Mouse (Mus musculus) liver, embryonic 16.5 days (tissue): ENCODE measurements around the gene Usp22. TPM values are rescaled to one million over a fixed set of nuclear protein-coding genes. Genes with fewer than 3 reads are reported as not detected.

Experiments
- ATAC-seq: fragments of 200-750 bp; cut with Nextera tagmentation; 2 replicates; pipeline ENCODE4 v1.8.0; 2017; ENCODE audit warnings: low read depth, mild to moderate bottlenecking, moderate number of reproducible peaks, moderate library complexity
- H3K27ac ChIP-seq: fragments of 300-500 bp; sonication (generic); 2 replicates; pipeline ENCODE4 v1.5.1; 2014; ENCODE audit warnings: mild to moderate bottlenecking, low read length
- H3K27me3 ChIP-seq: fragments of 300-500 bp; sonication (generic); 2 replicates; pipeline ENCODE4 v1.6.1; 2014; ENCODE audit warnings: low read depth, low read length, mixed read lengths; ENCODE audit not compliant: control insufficient read depth, insufficient read depth
- H3K36me3 ChIP-seq: fragments of 300-500 bp; sonication (generic); 2 replicates; pipeline ENCODE4 v1.6.1; 2014; ENCODE audit warnings: mild to moderate bottlenecking; ENCODE audit not compliant: control insufficient read depth, insufficient read depth
- H3K4me1 ChIP-seq: fragments of 300-500 bp; sonication (generic); 2 replicates; pipeline ENCODE4 v1.6.1; 2014; ENCODE audit warnings: low read depth, low read length, mixed read lengths; ENCODE audit not compliant: control insufficient read depth
- H3K4me2 ChIP-seq: fragments of 300-500 bp; sonication (generic); 2 replicates; pipeline ENCODE4 v1.6.1; 2014; ENCODE audit warnings: low read depth, low read length, mixed read lengths
- H3K4me3 ChIP-seq: fragments of 300-500 bp; sonication (generic); 2 replicates; pipeline ENCODE4 v1.5.1; 2014; ENCODE audit warnings: low read depth, mild to moderate bottlenecking, low read length
- H3K9ac ChIP-seq: fragments of 300-500 bp; sonication (generic); 2 replicates; pipeline ENCODE4 v1.6.1; 2014; ENCODE audit warnings: low read depth, low read length
- H3K9me3 ChIP-seq: fragments of 300-500 bp; sonication (generic); replicated peaks from 2 replicates; pipeline ENCODE4 v1.6.1; 2016; ENCODE audit warnings: low read length; ENCODE audit not compliant: control insufficient read depth
- WGBS: fragments of 180-500 bp; shearing (Covaris S2); extraction: QIAGEN DNeasy Blood & Tissue Kit; methylation state at CpG from one replicate; pipeline ENCODE4 v1.1.7; 2014; ENCODE audit not compliant: insufficient replicate concordance; 5-methylcytosine and 5-hydroxymethylcytosine counted together
- polyA plus RNA-seq: library from polyadenylated mRNA; unstranded; fragments of >200 nt; fragmentation: Nextera tagmentation; extraction: Ambion mirVana; gene quantifications from 2 replicates; pipeline ENCODE4 v1.2.1, GENCODE M21; 2015

Usp22 gene
- polyA plus RNA-seq, 1 experiment from 2014 or later = 19.5 TPM

DNA sequence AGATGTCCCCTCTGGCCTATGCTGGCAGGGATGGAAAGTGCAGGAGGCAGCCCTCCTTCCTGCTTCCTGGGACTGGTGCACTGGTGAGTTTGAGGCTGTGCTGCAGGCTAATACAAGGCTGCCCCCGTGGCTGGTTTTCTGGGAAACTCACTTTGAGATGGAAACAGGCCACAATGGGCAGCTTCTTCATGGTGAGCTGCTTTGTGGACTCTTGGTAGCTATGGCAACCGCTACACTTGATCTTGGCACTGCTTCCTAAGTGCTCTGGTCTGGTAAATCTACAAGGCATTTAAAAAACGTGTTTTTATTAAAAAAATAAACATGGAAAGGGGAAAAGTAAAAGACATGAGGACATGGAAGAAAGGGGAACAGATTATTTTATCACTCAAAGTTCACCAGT is 16.7 kb downstream of the Usp22 start:
- WGBS = 62% methylated on average over 3 of the region's 3 CpGs
- H3K9me3 ChIP-seq = no peaks in the 10 kb centered on the region
- H3K36me3 ChIP-seq = peaks cover 17% of the 10 kb centered on the region; the same call in 1 of the 2 replicates

DNA sequence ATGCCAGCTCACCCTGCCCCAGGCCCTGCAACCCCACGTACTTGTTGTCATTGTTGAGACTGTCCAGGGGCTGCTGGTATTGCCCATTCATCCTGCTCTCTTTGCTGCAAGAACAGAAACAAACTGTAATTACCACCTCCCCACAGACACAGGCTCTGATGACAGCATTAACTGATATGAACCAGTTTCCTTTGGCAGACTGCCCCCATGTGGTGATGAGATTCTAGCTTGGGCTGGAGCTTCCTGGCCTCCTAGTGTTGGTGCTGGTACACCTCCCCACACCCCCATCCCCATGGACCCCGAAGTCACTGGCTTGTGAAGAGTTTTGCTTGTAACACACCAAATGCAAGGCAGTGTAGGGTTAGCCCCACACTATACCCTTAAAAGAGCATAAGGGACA is 19.1 kb downstream of the Usp22 start:
- Histone ChIP-seq H3K4me2 (no peak overlapping the region), H3K27ac (no peak overlapping the region), H3K9me3 (no peaks in the 10 kb centered on the region), H3K4me1 (no peaks in the 10 kb centered on the region), H3K27me3 (no peaks in the 10 kb centered on the region), H3K36me3 (peaks cover 6% of the 10 kb centered on the region; the same call in 1 of the 2 replicates), H3K4me3 (no peak overlapping the region), H3K9ac (no peak overlapping the region)
- 46% methylated on average over 2 of the region's 2 CpGs for WGBS
- ATAC-seq = no peak

More for the DNA sequence above, 16.7 kb downstream of the Usp22 start:
- Histone ChIP-seq H3K9ac (no peak overlapping the region), H3K27me3 (no peaks in the 10 kb centered on the region), H3K4me3 (no peak overlapping the region), H3K4me2 (no peak overlapping the region), H3K4me1 (no peaks in the 10 kb centered on the region), H3K27ac (no peak overlapping the region)
- ATAC-seq = no peak

DNA sequence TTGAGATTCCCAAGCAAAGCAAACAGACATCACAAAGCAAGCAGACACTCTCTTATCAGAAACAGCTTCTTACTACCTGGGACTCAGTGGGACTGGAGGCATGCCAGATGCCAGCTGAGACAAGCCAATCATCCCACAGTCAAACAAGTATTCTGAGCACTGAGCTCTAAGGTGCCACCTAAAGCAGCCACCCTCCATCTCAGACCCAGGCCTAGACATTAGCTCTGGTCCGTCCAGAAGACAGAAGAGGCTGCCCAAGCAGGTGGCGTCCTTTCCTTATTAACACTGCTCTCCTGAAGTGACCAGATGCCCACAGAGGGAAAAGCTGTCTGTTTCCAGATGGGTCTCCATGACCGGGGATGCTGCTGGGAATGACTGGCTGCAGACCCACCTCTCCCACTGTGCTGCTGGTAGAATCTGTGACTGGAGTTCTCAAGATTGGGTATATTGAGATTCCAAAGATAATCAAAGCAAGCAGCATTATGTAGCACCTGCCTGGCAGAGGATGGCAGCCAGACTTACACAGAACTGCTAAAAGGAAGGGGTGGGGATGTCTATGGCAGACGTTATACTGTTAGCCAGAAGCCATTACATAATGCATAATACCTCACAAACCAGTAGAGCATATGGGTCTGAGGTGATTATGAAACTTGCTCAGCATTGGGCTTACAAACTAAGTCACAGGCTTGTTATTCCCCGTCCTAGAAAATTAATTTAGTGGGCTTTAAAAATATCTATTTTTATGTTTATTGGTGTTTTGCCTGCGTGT is 24.4 kb downstream of the Usp22 start:
- Histone ChIP-seq H3K27me3 (no peaks in the 10 kb centered on the region; the same call in 1 of the 2 replicates), H3K4me3 (no peak overlapping the region), H3K9me3 (no peaks in the 10 kb centered on the region), H3K36me3 (peaks cover 3% of the 10 kb centered on the region; the same call in 1 of the 2 replicates), H3K4me2 (no peak overlapping the region), H3K4me1 (no peaks in the 10 kb centered on the region), H3K9ac (no peak overlapping the region), H3K27ac (no peak overlapping the region)
- ATAC-seq = no peak
- 47% methylated on average over 6 of the region's 6 CpGs for WGBS

DNA sequence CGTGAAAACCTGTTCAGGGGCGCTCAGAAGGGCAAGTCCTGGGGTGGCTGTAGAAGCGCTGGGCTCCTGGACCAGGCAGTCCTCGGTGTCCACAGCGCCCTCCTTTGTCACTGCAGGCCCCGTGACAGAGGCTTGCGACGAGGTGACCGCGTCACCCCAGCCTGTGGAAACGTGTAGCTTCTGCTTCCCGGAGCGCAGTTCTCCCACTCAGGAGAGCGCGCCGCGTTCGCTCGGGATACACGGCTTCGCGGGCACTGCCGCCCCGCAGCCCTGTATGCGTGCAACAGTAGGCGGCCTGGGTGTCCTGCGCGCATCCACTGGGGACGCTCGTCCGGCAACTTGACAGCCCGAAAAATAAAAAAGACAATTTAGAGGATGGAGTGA is 27.6 kb downstream of the Usp22 start:
- H3K9me3 ChIP-seq = no peaks in the 10 kb centered on the region
- H3K4me2 ChIP-seq = peak overlapping the region; percentile 50
- H3K36me3 ChIP-seq = no peaks in the 10 kb centered on the region
- ATAC-seq = peak; percentile 41; the same call in 1 of the 2 replicates
- H3K4me3 ChIP-seq = peak overlapping the region; percentile 30
- WGBS = 24% methylated on average over 32 of the region's 32 CpGs
- H3K9ac ChIP-seq = no peak overlapping the region
- no peak overlapping the region for H3K27ac ChIP-seq
- H3K4me1 ChIP-seq = no peaks in the 10 kb centered on the region
- peaks cover 2% of the 10 kb centered on the region; the same call in 1 of the 2 replicates for H3K27me3 ChIP-seq

DNA sequence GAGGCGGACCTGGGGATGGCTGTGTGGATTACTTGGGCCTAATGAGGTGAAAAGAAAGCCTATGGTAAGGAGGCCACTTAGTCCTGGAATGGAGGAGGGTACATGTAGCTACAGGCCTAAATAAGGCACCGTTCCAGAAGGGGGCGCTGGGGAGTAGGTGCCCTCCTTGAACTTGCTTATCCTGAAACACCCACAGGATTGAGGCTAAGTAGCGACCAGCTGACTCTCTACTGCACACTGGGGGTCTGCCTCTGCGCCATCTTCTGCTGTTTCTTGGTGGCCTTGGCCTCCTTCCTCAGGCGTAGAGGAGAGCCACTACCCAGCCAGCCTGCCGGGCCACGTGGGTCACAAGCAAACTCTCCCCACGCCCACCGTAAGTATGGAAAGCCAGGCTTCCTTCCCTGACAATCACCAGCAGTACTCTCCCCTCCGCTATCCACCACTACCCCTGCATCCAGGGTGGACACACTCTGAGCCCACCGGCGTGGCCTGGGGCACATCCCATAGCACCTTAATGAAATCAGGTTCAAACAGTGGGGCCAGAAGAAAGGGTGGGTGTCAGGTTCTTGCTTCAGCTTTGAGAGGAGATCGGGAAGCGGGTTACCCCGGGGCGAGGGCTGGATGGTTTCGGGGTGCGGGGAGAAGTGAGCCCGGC is 28.1 kb downstream of the Usp22 start:
- ATAC-seq = no peak
- Histone ChIP-seq H3K4me3 (peak overlapping the region; percentile 30), H3K4me2 (peak overlapping the region; percentile 50), H3K27me3 (peaks cover 2% of the 10 kb centered on the region; the same call in 1 of the 2 replicates), H3K27ac (no peak overlapping the region), H3K36me3 (no peaks in the 10 kb centered on the region), H3K9ac (no peak overlapping the region), H3K9me3 (no peaks in the 10 kb centered on the region), H3K4me1 (no peaks in the 10 kb centered on the region)
- 20% methylated on average over 20 of the region's 20 CpGs for WGBS

DNA sequence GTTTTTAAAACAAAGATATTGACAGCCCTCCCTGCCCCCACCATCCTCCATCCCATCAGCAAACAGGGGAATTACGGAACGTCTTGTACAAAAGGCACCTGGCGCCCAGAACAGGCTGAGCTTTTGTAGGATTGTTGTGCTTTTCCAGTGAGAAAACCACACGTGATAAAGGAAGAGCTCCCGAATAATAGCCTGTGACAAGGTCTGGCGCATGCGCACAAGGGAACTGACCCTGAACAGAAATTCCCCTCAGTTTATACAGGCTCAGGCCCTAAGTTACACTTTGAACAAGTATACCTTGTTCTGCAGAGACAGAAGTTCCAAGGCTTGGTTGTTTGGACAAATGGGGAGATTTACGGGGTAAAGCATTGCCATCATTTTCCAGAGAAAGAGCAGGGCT is 29.3 kb downstream of the Usp22 start:
- no peak for ATAC-seq
- no peak overlapping the region for H3K27ac ChIP-seq
- WGBS = 75% methylated on average over 8 of the region's 8 CpGs
- H3K4me2 ChIP-seq = no peak overlapping the region
- no peak overlapping the region for H3K4me3 ChIP-seq
- H3K36me3 ChIP-seq = no peaks in the 10 kb centered on the region
- no peaks in the 10 kb centered on the region for H3K9me3 ChIP-seq
- H3K4me1 ChIP-seq = no peaks in the 10 kb centered on the region
- peaks cover 2% of the 10 kb centered on the region; the same call in 1 of the 2 replicates for H3K27me3 ChIP-seq
- no peak overlapping the region for H3K9ac ChIP-seq

DNA sequence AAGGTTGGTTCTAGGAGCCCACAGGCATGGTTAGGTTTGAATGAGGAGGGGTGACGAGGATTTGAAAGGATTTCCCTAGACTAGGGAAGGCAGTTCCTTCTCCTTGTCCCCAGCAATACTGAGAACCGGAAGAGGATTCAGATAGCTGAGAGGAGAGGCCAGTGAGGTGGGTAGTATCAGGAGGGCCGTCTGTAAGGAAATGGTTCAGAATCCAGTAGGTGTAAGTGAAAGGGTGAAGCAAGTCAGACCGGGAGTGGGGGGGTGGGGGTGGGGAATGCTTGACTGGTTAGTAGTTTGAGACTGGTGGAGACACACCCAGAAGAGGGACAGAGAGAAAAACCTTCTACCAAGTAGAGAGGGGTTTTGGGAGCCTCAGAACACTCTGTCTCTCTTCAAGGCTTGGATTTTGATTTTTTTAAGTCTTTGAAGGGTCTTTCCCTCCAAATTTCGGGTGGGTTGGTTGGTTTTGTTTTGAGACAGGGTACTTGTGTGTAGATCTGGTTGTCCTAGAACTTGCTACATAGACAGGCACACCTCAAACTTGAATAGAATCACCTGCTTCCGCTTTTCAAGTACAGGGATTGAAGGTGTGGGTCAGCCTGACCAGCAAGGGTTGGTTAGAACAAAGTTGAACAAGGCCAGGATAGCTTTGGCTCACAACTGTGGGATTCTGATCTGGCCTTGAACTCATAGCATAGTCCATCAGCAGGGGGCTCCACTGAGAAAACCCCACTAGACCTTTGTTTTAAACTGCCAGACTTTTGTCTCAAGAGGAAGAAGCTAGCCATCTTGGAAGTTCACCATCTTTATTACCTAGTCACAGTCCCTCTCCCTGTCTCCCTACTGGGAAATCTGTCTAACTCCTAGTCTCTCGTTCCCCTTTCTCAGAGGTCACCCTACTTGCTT is 31.0 kb downstream of the Usp22 start:
- Histone ChIP-seq H3K4me3 (peak overlapping the region; percentile 31), H3K27me3 (peaks cover 2% of the 10 kb centered on the region; the same call in 1 of the 2 replicates), H3K36me3 (no peaks in the 10 kb centered on the region), H3K9me3 (no peaks in the 10 kb centered on the region), H3K4me2 (peak overlapping the region; percentile 2), H3K9ac (0 out of 2 replicates have a peak overlapping the region, but pooled peaks have one; percentile 14), H3K27ac (no peak overlapping the region), H3K4me1 (no peaks in the 10 kb centered on the region)
- 29% methylated on average over 7 of the region's 7 CpGs for WGBS
- no peak for ATAC-seq

DNA sequence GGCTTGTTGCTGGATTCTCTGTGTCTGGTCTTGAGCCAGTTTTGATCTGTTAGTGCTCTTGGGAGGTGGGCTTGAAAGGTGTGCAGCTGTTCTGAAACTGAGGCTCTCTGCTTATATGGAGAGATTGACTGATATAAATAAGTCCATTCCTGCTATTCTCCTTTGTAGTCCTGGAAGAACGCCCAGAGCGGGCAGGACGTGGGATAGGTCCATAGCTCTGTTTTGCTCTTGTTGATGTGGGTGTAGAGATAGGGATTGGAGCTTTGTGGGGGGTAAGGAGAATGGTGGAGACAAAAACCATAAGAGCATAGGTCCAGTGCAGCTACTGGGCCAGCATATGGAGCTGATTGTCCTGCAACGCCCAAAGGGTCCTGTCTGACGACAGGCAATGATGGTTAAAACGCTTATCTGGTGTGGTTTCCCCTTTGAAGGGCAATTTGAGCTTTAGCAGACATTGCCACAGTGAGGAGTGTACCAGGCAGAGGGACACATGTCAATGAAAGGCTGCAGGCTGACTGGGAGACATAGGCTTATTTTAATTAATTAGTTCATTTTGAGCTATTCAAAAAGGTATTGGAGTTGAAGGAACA is 31.8 kb downstream of the Usp22 start:
- no peak overlapping the region for H3K27ac ChIP-seq
- no peaks in the 10 kb centered on the region for H3K9me3 ChIP-seq
- no peaks in the 10 kb centered on the region for H3K4me1 ChIP-seq
- H3K27me3 ChIP-seq = peaks cover 2% of the 10 kb centered on the region; the same call in 1 of the 2 replicates
- 0 out of 2 replicates have a peak overlapping the region, but pooled peaks have one; percentile 14 for H3K9ac ChIP-seq
- peak overlapping the region; percentile 2 for H3K4me2 ChIP-seq
- no peak for ATAC-seq
- WGBS = 25% methylated on average over 6 of the region's 6 CpGs
- H3K4me3 ChIP-seq = peak overlapping the region; percentile 31
- no peaks in the 10 kb centered on the region for H3K36me3 ChIP-seq
